Mouse (Mus musculus) WW6 (cell line): ENCODE measurements around the gene Plcd4.
"Not testable (repeated sequence)": the region's sequence is repeated elsewhere in the genome, so short reads cannot be mapped to it uniquely, and the experiment has no call there.

Source experiments
- DNase-seq: peaks from one replicate; pipeline ENCODE4 v3.0.0-alpha.2; 2013; ENCODE audit warnings: low read depth, low spot score

Gene Plcd4

DNA sequence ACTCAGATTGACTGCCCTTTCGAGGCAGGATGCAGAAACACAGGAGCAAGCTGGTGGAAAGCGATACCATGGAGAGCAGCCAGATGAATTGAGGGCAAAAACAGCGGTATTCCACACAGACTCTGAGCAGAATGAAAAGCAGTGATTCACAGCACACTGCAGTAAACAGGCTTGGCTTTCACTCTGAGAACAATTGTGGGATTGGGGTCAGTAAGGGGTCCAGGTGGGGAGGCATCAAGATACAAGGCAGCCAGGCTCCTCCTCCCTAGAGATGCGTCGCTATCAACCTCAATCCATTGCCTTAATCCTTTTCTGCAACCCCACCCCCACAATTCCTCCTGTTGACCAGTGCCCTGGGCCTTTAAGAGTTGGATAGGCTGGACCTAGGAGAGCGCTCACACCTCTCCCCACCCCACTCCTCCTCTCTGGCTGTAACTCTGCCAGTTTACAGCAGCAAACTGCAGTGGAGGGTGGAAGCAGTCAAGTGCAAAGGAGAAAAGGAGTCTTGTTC lies at the start of gene Plcd4:
Gene Plcd4 (plus strand): TSS at position 438 of the 511 bp plus-strand sequence.
- no peak for DNase-seq

DNA sequence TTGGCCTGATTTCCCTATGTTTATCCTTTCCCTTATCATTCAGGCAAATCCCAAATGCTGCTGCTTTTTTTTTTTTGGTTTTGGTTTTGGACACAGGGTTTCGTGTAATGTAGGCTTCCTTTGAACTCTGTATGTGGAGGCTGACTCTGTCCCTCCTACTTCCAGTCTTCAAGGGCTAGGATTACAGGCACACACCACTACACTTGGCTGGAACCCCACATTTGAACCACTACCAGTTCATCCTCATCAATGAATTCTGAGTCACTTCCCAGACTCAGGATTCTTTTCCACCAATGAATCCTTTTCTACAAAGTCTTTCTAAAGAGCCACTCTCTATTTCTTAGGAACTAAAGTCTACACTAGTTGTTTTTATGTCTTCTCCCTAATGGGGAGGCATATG lies 41.6 kb upstream of the Plcd4 start:
- no peak for DNase-seq

DNA sequence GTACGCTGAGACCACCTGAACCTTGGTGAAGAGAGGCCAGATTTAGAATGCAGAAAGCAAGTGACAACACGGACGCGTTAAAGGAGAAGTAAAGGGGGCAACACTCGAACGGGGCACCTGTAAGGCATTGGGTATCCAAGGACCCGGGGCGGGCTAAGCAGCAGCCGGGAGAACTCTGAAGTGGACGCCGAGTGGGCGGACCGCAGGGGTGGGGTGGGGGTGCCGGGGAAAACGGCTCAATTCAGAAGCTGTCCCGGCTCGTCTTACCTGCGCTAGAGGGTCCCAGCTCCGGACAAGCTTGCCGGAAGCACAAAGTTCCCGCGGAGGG lies 37.3 kb upstream of the Plcd4 start:
- DNase-seq = no peak

DNA sequence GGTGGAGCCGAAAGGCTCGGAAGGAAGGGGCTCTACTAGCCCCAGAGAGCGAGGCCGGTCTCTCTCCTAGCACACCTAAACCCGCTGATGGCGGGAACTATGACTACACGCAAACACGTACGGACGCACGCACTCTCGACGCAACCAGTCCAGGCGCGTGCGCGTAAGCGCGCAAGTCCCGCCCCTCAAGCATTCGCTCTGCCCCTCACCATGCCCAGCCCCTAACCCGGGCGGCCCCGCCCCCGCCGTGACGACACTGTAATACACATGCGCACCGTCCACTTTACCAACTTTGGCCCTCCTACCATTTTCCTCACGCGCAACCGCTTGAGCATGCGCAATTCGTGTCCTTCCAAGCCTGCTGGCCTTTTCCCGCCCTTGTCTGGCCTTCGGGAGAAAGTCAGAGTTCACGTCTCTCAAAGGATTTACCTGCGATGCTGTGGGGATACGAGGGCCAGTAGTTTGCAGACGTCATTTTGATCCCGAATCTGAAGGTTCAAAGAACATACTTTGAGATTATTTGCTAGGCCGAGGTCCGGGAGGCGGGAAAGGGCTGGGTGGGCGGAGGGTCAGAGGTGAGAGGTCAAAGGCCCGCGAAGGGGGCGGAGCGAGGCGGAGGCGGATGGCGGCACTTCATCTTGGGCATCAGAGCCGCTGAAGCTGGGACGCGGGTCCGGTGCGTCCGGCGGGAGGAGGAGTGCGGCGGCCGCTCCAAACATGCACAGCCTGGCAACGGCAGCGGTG lies 36.8 kb upstream of the Plcd4 start, which contains the start of gene Cnot9:
Gene Cnot9 (plus strand): TSS at position 338 of the 744 bp plus-strand sequence.
- peak; percentile 97 for DNase-seq

DNA sequence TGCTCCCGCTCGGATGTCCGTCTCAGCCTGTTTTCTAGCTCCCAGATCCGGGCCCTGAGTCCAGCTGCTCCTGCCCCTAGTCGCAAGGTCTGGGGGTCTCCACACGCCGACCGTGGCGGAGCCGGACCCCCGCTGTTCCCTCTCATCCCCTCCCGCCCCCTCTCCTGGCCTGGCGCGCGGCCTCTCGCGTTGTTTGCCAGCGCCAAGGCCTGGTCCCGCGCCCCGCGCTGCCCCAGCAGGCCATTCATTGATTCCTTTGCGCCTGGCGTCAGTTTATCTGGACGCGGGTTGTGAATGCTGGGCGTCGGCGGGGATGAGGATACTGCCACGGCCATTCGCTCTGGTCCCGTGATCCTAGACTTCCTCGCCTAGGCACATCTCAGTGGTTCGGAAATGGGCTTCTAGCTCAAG lies 36.2 kb upstream of the Plcd4 start:
- peak; percentile 73 for DNase-seq

DNA sequence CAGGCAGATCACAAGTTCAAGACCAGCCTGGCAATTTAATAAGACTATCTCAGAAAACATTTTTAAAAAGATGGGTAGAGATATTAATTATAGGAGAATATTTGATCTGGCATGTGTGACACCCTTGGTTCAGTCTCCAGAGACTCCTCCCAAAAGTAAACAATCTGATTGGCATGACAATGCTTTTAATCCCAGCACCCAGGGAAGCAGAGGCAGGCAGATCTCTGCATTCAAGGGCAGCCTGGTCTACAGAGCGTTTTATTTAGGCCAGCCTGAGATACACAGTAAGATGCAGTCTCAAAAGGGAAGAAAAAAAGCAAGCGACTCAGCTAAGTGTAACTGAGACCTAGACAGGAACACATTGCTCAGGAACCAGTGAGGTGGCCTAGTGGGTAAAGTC lies 34.9 kb upstream of the Plcd4 start:
- no peak for DNase-seq

DNA sequence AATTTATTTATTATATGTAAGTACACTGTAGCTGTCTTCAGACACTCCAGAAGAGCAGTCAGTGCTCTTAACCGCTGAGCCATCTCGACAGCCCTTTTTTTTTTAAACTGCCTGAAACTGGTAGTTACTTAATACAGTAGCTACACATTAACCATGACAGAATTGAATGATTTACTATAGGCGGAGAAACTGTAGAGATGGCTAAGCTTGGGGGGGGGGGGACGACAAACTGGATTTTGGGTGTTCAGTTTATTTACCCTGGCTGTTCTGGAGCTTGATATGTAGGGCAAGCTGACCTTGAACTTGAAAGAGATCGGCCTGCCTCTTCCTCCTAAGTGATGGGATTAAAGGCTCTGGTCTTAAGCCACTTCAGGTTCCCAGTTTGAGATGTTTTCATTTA lies 31.4 kb upstream of the Plcd4 start:
- DNase-seq = no peak

DNA sequence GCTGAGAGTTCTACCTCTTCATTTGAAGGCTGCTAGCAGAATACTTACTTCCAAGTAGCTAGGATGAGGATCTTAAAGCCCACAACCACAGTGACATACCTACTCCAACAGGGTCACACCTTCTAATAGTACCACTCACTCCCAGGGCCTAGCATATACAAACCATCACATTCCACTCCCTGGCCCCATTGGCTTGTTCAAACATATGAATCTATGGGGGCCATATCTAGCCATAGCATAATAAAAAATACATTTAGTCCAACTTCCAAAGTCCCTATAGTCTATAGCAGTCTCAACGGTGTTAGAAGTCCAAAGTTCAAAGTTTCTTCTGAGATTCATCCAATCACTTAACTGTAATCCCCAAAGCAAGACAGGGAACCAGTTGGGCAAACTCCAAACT lies 29.7 kb upstream of the Plcd4 start:
- not testable (repeated sequence) for DNase-seq

DNA sequence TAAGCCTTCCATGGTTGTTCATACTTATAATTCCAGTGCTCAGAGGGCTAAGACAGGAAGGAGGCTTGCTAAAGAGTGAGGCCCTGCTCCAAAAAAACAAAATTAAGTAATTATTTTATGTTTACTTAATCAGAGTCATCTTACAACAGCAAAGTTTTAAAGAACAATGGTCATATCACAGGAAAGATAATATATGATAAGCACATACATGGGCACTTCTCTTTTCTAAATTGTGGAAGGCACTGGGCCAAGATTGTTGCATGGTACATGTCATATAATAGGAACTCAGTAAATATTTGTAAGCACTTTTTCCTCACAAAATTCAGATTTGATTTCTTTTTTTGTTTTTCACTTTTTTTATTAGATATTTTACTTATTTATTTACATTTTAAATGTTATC lies 22.8 kb upstream of the Plcd4 start:
- DNase-seq = no peak

DNA sequence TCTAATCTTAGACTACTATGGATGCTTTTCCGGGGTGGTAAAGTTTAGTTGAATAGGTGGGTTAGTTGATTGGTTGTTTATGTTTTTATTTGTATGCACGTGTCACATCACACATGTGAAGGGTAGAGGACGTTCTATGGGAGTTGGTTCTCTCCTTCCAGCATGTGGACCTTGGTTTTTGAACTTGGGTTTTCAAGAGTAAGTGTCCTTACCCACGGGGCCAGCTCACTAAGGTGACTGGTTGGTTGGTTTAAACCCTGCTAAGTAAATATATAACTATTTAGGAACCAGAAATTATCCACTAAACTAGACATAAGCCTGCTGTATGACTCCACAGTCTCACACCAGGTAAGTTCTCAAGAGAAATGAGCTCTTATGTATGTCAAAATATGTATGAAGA lies 17.9 kb upstream of the Plcd4 start:
- no peak for DNase-seq

DNA sequence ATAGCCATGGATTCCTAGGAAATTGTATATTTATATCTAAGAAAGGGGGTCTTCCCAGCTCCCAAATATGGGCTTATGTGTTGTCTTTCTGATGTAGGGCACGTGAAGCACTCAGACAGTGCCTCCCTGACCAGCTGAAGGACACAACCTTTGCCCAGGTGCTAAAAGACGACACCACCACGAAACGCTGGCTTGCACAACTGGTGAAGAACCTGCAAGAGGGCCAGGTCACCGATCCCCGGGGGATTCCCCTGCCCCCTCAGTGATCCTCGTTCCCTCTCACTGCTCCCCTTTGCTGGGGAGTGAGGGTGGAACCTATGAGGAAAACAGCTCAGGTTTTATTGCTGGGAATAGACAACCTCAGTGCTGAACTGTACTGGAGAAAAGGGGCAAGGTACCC lies 14.1 kb upstream of the Plcd4 start:
- no peak for DNase-seq

DNA sequence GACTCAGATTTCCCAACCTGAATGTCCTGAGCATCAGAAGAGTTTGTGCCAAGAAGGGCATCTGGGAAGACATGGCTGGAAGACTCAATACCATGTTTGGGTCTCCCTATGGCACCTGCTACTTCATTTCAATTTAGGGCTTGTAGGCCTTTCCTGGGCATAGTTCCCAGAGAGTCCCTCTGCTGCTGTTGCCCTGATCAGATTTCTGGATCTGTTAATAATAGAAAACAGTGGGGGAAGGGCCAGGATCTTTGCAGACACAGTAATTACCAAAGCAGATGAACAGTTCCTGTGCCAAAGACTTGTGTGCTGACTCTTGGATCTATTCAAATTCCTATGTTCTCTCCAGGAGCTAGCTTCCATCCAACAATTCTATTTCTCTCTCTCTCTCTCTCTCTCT lies 4.0 kb upstream of the Plcd4 start:
- DNase-seq = no peak

DNA sequence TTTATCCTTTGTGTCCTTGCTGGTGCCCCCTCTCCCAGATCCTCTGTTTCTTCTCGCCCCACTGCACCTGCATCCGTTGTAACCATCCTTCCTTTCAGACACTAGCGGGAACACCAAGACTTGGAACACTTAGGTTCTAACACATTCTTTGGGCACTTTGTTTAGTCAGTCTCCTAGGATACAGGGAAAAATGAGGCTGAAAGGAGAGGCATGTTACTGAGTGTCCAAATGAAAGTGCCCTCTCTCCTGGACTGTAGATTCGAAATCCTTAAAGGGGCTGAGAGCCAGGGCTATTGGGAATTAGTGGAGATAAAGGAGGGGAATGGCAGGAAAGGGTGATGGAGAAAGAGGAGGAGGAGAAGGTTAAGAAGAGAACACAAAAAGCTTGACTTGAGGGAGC lies 1.5 kb downstream of the Plcd4 start, which contains the start of gene Usp37:
Gene Usp37 (minus strand): TSS at position 101 of the 400 bp plus-strand sequence.
- DNase-seq = no peak

DNA sequence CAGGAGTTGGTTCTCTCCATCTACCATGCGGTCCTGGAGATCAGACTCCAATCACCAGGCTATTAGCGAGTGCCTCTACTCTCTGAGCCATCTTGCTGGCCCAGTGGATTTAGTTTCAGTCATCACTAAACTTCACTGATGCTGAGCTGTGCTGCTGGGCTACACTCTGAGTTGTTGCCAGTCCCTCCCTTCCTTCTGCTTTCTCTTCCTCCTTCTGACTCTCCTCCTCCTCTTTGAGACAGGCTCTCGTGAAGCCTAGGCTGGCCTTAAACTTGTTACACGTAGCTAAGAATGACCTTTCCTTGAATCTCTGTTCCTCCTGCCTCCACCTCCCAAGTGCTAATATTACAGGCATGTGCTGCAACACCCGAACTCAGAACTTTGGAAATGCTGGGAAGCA lies 16.4 kb downstream of the Plcd4 start:
- no peak for DNase-seq

DNA sequence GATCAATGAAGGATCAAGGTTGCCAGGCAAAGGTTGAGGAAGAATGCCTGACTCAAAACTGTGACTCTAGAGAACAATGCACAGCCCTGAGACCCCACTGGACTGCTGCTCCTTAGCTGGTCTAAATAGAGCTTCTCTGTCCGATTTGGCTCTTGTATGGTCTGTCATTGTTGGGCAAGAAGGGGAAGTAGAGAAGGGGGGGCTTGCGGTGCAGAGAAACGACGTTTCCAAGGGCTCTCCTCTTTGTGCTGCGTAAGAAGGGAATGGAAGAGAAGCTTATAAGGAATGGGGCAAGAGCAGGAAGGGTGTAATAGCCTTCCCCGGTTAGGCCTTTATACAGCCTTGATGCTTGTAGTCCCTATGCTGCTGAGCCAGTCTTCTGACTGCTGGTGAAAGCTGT lies 23.1 kb downstream of the Plcd4 start:
- DNase-seq = no peak

DNA sequence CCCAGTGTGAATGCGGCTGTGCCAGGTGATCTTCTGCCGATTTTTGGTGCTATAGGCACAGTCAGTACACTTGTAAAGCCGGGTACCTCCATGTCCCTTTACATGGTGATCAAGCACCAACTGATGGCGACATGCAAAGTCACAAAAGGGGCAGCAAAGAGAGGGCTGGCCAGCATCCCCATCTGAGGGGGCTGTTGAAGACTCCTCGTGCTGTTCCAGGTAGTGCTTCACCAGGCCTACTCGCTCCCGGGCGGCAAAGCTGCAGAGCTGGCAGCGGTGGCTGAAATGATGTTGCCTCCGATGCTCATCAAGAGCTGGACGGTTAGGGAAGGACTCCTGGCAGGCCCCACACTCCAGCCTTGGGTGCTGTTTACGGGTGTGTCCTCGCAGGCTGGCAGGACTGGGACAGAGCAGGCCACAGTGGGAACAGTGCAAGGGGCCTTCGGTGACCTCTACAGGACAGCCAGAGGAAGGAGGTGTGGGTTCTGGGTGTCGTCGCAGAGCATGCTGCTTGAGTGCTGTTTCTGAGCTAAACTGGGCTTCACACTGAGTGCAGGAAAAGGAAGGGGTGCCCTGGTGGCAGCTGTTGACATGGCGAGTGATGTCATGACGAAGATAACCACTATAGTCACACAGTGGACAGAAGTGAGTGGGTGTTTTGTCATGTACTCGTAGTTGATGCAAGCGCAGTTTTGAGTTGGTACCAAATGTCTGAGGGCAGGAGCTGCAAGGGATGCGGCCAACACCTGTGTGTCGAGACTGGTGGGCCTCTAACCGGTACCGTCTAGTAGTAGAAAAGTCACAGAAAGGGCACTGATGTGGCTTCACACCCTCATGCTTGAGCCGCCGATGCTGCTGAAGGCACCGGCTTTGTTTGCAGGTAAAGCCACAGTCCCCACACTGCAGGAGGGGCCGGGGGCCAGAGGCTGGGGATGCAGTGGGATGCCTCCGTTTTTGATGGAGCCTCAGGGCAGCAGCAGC lies 27.3 kb downstream of the Plcd4 start:
- no peak for DNase-seq

DNA sequence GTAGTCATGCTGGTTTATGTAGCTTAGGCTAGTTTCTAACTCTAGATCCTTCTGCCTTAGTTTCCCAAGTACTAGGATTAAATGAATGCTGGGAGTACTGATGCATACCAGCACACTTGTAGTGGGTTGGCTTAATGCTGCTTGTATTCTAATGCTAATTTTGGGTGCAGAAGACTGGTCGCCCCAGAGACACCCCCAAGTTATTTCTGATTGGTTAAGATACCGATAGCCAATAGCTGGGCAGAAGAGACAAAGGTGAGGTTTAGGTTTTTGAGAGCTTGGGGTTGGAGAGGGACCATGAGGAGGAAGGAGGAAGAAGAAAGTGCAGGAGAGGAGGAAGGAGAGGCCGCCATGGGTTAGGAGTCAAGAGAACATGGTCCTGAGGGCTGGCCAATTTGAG lies 39.9 kb downstream of the Plcd4 start:
- no peak for DNase-seq

DNA sequence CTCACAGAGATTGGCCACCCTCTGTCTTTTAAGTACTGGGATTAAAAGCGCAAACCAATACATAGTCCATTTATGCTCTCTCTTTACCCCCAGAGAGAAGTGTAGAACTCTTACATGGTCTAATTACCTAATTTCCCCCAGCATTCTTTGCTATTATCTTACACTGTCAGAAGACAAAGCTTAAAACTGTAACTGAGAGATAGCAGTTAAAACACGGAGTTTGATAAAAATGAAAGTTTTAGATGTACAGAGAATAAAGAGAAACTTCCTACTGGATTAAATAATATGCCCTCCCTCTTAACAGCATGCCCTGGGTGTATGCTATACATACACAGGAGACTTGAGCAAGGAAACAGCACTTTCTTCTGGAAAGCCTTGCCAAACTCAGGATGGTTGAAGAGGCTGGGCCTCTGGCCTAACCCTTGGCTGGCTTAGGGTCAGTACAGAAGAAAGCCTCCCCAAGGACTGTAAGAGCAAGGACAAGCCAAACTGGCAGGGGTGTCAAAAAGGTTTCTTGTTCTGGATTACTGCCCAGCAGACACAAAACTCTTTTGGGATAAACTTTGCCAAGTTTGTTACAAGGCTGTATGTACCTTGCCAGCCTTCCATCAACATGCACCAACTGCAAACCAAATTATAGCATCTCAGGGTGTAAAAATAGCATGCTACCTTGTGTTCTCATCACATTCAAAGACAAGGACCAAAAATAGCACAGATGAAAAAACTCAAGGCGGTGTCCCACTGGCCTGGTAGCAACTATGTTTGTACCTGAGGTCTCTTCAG lies 42.1 kb downstream of the Plcd4 start:
- no peak for DNase-seq

DNA sequence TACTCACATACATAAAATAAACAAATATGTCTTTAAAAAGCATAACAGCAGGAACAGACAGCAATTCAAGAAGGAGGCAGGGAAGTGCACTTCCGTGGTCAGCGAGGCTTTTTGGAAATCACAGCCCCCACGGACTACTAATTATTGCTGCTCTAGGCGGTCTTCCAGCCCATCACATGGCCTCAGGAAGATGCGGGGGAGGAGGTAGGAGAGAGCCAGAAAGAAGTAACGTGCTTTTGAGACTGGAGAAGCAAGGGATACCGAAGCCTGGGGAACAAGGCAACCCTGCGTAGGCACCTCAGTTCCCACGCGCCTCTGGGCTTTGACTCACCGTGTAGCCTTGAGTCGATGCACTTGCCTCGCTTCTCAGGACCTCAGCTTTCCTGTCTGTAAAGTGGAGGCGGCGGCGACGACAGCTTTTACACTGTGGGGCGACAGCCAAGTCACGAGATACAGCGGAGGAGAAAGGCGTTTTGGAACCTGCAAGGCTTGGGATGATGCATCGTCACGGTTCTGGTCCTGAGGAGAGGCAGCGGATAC lies 44.6 kb downstream of the Plcd4 start:
- no peak for DNase-seq

DNA sequence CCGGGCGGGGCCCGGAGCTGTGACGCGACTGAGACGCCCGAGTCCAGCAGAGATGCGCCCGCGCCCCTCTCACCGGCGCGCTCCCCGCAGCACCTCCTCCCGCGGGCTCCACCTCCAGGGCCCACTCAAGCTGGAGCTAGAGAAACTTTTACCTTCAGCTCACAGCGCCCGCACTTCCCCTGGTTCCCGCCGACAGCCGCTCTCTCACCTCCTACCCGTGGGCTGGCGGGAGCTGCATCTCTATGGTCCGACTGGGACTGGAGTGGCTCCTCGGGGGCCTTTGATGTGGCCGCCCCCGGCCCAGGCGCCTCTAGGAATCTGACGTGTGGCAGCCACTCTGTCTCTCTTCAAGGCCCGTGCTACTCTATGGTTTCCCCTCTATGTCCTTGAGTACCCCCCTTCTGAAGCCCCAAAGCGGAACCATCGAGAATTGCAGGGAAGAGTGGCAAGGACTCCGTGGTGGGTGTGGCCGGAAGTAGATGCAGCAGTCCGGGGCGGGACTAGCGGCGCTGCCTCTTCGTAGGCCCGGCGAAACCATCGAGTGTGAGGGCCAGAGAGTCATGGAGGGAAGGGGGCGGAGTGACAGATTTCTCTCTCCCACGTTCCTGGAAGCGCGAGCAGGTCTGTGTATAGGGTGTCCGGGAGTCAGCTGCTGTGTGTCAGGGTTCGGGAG lies 45.2 kb downstream of the Plcd4 start, which contains the start of the genes Zfp142 and Bcs1l:
Gene Zfp142 (minus strand): TSS at position 474 of the 673 bp plus-strand sequence.
Gene Bcs1l (plus strand): TSS at position 517 of the 673 bp plus-strand sequence.
- DNase-seq = peak; percentile 95

DNA sequence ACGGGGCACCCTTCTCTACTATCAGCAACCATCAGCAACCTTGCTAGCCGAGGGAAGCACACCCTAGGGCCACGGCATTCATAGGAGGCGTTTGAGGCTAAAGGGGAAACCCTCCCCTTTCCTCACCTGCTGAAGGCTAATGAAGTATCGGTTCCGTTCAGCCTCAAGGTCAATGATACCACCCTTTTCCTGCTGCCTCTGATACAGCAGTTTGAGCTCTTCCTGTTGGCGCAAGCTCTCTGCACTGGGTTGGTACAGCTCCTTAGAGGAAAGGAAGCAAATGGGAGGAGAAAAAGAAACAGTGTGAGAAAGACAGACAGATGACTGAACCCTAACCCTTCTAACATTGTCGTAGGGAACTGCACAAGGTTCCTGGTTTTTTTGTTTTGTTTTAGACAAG lies 51.7 kb downstream of the Plcd4 start:
- no peak for DNase-seq
